Mouse (Mus musculus) Muller cell, postnatal 12 days (primary cell): ENCODE measurements around the gene Prep.
"Not testable (repeated sequence)": the region's sequence is repeated elsewhere in the genome, so short reads cannot be mapped to it uniquely, and the experiment has no call there.

Source experiments
- DNase-seq: peaks from one replicate; pipeline ENCODE4 v3.0.0-alpha.2; 2015; ENCODE audit errors: inconsistent ontology term

The Prep gene

DNA sequence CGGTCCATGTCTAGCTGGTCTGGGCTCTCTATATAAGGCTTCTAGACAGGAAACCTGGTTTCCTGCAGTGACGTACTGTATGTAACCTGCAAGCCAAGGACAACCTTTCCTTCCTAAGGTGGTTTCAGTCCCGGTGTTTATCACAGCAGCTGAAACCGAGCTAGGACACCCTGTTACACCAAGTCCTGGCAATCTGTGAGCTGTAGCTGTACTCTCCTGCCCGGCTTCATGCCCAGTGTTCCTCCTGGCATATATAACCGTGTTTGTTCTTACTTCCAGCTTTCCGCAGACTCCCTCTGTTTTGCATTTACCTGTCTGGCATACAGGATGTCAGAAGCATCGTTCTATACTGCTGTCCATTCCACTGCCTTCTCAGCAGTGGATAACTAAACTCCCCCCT lies 51.4 kb downstream of the Prep start:
- DNase-seq = no peak

DNA sequence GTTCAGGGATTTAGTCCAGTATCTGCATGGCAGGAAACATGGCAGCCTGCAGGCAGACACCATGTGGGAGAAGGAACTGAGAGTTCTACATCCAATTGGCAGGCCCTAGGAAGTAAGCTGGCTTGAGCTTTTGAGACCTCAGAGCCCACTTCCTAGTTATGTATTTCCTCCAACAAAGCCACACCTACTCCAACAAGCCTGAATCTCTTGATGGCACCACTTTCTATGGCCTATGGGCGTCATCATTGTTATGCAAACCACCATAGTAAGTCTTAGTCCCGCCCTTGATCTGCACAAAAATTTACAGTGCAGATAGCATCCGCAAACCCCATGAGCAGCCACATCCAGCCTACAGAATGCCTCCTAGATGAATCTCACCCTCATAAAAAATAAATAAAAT lies 54.6 kb downstream of the Prep start:
- no peak for DNase-seq

DNA sequence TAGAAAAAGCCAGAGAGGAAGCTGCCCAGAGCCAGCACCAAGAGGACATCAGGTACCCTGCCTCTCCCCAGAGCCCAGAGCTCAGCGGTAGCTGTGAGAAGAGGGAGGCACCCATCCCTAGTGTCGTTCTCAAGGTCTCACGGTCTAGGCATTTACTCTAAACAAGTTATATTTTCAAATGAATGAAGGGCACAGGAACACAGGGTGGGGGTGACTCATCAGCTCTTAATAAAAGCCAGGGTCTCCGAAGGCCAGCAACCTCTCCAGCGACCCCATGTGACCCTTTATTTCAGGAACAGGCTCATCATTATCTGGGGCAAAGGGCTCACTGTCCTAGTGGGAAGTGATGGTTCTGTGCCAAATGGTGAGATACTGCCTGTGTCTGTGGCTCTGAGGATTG lies 55.5 kb downstream of the Prep start:
- DNase-seq = peak; percentile 72

DNA sequence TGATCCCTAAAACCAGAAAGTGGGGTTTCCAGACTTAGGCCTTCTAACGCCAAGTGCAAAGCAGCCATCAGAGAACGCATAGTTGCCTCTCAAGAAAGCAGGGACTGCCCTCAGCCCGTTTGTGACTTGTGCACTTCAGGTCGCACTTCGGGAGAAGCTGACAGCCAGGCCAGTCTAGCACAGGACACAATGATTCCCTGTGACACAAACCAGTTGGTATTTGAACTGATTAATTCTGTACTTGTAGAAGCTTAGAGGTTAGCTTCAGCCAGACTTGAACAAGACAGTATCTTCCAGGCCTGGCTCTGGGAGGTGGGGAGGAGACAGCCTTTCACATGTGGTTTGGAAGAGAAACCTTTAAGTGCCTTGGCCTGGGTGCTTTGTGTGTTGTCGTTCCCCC lies 56.0 kb downstream of the Prep start:
- DNase-seq = no peak

DNA sequence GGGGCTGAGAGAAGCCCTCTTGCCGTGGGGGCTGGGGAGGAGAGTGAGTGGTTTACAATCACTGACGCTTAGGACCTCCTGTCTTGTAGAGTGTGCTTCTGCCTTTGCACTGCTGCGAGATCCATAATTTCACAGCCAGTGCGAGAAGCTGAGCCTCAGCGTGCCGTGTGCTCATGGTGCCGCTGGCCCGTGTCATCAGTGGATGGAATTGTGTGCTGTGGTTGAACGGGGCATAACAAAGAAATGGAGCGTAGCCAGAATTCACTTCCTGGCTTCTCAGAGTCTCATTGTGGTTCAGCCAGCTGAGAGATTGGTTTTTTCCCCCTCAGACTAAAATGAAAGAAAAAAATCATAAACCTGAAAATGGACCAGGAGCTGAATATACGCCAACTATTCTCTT lies 62.1 kb downstream of the Prep start:
- peak; percentile 81 for DNase-seq

DNA sequence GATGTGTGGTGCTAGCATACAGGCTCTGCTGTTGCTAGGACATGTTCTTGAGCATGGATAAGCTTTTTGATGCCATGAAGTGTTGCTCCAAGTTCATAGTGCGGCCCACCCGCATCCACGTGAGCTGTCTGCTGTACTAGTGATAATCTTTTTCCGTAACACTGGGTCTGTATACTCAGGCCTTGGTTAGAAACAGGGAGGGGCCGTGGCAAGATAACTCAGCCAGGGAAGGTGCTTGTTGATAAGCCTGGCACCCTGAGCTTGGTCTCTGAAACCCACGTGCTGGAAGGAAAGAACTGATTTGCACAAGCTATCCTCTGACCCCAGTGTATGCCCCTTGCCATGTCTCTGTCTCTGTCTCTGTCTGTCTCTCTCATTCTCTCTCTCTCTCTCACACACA lies 63.0 kb downstream of the Prep start:
- DNase-seq = no peak

DNA sequence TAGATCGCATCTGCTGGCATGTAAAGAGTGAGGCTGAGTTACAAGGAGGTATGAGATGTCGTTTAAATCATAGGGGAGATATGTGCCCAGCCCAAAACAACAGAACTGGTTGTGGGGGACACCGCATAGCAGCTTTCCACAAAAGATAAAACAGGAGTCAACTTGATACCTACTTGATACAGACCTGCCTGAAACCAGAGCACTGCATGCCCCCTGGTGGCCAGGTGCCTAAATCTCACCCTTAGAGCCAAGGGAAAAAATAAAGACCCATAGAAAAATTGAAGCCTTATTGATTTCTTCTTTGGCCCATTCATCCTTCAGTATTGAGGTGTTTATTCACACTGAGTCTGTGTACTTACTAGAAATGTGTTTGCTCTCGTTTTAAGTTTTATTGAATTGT lies 65.4 kb downstream of the Prep start:
- no peak for DNase-seq

DNA sequence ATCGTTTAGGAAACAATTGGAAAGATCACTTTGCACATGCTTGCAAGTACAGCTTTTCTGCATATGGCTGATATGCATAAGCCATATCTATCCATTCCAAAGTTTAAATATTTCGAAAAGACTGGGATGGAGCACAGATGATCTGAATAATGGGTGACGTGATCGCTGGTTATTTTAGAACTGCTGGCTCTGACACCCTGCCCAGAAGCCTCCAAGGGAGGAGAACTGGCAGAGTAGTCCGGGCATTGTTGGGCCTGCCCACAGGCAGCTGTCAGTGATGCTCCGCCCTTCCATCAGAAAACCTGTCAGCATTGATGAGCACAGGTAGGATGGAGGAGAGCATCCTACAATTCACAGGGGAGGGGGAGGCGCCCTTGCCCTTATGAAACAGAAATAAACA lies 69.8 kb downstream of the Prep start:
- no peak for DNase-seq

DNA sequence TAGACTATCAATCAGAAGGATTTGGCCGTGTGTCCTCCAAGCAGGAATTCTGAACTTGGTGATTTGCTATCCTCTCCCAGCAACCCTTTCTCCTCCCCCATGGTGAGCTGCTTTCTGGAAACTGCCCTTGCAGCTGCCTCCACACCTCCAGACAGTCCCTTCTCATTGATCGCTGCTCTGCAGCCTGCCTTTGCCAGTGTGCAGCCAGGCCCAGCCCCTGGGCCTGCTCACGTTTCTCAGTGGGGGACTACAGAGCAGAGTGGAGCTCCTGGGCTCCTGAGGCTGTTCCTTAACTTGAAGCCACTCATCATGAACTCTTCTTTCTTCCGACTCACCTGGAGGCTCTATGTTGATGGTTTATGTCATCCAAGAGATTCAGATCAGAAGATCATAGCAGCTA lies 72.9 kb downstream of the Prep start:
- no peak for DNase-seq

DNA sequence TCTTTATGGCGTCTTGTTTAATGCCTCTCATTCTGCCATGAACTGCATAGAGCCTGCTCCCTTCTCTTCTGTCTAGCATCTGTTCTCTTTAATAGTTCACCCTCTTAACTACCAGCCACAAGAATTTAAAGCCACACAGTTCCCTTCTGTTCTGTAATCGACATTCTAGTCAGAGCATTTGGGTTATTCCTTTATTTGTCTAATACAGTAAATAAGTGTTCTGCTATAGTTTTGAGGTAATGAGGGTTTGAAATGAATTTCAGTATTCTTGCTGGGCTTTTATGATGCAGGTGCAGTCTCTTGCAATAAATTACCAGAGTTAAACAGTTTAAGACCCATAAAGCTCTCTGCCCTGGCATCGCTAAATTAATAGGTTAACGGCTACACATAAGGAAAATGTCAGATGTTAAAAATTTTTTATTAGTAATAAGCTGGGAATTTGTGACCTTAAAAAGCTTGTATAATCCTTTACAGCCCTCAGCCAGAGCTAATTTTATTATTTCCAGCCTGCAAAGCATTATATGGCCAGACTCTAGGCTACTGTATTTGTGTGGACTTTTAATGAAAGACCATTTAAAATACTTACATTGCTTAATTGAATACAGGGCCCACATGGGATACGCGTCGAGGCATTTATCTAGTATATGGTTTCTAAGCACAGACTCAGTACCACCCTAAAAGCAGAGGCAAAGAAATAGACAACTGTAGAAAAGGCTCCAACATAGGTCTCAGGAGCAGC lies 73.6 kb downstream of the Prep start:
- no peak for DNase-seq

DNA sequence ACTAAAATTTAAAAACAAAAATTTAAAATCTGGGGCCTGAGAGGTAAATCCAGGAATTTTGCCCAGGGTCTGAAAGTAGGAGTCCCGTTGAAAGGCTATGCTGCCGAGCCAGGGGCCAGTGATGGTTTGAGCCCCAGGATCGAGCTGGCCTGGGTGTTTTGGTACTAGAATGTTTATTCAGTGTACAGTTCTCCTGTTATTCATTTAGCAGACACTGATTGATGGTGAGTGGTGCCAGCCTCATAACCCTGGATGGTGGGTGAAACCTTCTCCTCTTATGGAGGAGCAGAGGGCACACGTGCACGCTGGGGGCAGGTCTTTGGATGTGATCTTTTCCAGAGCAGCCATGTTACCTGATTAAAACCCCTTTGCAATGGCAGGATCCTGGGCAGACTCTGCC lies 75.4 kb downstream of the Prep start:
- DNase-seq = no peak

DNA sequence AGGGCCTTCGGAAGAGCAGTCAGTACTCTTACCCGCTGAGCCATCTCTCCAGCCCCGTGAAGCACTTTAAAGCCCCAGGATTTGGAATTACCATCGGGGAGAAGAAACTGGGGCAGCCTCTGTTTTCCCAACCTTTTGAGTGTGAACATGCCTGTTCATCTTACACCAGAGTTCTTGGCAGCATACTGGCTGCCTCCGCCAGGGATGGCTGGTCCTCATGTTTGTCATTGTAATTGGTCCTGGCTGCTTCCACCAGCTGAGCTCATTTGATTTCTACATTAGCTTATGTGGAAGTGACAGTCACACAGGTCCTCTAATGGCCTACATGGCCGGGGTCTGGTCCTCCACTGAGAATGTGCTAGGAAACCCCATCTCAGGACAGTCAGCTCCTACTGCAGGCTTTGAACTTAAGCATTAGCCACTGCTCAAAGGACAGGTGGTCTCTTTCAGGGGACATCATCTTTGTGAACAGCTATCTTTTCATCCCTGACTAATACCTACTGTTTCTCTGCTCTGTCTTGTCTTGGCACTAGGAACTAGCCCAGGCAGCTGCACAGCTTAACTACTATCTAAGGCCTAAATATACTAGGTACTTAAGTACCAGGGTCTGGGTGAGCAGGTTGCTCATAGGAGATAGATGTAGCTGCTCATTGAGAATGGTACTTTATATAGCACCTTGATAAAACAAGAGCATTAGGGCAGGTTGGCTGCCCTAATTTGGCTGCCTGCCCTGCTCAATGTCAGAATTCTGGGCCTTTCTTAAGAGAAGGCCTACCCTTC lies 77.2 kb downstream of the Prep start:
- no peak for DNase-seq

DNA sequence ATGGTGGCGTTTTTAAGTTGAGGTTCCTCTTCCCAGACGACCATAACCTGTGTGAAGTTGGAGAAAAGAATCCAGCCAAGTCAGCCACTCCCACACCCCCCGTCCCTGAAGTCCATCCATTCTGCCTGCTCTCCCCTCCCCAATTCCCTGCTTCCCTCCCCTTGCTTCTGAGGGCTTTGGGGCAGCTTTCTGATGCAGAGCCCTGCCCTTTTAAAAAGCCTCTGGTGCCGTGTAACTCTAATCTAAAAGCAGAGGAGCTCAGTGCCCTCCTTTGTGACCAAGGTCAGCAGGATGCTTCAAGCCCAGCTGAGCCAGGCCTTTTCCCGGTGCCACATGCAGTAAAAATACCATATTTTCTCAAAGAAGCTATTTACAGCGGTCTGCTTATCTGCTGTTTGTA lies 79.8 kb downstream of the Prep start:
- DNase-seq = no peak

DNA sequence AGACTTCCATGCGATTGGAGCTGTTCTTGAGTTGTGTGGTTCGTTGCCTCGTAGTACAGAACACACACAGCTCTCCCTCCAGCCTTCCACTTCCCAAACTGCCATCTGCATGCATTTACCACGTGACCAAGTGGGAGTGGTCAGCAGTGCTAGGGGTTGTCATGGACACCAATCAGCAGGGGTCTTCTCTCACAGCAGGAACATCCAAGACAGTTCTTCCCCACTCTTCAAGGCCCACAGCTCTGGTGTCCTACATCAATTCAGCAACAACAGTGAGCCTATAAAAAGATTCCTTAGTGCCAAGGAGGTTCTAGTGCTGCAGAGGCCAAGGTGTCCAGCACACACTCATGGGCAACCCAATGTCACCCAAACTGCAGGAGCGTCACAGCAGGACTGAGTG lies 84.1 kb downstream of the Prep start:
- no peak for DNase-seq

DNA sequence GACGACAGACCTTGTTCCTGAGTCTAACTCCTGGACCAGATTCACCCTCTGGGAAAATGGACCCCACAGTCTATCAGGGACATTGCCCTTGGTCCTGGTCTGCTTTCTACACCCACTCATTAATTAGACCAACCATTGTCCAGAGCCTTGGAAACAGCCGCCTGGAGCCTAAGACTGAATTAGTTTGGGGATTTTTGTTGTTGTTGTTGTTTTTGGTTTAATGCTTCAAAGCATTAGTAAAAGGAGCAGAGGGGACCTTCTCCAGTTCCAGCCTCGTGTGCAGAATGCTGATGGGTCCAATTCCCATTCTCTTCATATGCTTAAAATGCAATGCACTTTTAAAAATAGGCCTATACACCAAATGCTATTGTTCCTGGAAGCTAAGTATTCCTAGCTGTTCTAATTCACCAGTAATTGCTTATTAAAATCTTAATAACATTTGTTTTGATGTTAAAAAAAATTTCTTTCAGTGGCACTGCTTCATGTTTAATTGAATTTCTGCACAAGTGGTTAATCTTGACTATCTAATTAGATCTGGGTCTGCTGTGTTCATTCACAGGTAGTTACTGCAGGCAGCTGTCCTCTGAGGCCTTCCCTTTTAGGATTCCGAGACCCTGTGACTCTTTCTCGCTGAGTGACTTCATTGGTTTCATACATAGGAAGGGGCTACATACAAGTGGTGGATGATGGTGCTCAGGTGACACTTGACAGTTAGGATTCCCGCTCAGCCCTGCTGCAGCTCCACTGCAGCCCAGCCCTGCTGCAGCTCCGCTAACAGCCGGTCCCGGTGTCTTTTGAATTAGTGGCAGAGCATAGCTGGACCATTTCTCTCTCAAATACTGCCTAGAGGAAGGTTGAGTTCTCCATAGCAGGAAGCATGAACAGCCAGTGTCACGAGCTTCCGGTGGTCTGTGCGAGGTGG lies 85.0 kb downstream of the Prep start:
- no peak for DNase-seq

DNA sequence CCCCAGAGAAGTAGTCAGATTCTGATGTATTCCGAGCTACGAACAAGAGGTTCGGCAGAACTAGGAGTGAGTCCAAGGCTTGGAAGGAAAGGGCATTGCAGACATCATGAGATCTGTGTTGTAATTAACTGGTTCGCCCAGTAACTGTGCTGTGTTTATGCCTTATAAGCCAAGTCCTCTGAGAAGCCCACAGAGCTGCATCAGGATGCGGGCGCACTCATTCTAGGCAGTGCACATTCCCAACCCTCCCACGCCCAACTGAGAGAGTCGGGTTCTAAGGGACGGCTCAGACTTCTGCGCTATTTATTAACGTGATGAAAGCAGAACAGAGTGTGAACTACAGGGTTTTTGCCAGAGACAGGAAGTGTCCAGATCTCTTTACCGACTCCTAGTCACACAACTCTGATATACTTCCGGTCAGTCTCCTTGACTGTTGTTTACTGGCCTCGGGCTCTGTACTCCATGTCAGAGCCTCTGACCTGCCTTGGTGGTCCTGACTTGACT lies 87.6 kb downstream of the Prep start:
- DNase-seq = no peak

DNA sequence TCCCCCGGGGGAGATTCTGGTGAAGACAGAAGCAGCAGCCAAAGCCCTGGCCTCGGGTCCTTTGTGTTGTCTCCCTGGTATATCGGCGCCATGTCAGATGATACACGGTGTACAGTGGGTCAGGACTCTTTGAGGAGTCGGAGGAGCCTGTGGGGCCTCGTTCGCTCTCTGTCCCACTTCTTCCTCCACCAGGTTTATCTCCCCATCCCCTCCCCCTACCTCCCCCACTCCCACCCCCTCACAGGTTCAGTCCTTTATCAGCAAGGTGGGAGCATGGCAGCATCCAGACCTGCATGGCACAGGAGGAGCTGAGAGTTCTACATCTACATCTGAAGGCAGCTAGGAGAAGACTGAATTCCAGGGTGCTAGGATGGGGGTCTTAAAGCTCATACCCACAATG lies 98.8 kb downstream of the Prep start:
- DNase-seq = no peak

DNA sequence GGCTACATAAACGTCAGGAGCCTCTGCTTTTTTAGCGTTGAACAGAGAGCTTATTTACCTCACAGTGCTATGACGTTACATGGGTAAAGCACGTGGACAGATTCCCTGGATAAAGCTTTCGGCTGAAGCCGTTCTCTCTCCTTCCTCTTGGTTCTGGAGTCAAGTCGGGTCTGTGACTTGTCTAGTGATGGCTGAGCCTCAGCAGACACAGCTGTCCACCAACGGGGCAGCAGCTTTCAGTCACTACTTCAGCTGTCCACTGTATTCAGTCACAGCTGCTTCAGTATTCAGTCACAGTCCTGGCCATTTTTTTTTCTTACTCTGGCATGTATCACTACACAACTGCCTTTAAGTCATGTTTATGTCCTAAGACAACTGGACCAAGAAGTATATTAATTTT lies 106.9 kb downstream of the Prep start:
- DNase-seq = no peak

DNA sequence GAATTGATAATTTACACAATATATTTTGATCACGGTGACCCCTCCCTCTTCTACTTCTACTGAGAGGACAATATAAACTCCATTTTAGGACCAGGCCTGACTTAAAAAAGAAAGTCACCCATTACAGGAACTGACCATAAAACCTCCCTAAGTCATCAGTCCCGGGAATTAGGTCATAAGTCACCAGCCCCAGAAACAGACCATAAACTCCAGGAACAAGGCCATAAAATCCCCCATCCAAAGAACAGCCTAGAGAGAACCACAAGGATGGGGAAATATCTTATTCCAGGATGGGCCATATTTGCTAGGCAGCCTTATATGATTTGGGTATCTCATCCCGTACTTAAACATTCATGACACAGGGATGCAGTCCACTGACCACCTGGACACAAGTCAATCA lies 107.3 kb downstream of the Prep start:
- DNase-seq = no peak

DNA sequence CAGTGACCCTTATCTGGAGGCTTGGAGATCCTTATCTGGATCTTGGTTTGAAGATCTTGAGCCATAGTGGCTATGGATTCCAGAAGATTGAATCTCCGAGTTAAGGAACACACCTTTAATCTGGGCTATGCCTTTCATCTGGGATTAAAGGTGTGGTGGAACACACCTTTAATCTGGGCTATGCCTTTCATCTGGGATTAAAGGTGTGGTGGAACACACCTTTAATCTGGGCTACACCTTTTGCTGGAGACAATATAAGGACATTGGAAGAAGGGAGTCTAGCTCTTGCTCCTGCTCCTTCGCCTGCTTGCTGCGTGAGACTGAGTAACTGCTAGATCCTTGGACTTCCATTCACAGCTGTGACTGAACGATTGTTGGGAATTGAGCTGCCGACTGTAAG lies 110.8 kb downstream of the Prep start, which contains the start of gene Popdc3:
Popdc3 (plus strand) TSS at position 301 of the 400 bp plus-strand sequence.
- not testable (repeated sequence) for DNase-seq

DNA sequence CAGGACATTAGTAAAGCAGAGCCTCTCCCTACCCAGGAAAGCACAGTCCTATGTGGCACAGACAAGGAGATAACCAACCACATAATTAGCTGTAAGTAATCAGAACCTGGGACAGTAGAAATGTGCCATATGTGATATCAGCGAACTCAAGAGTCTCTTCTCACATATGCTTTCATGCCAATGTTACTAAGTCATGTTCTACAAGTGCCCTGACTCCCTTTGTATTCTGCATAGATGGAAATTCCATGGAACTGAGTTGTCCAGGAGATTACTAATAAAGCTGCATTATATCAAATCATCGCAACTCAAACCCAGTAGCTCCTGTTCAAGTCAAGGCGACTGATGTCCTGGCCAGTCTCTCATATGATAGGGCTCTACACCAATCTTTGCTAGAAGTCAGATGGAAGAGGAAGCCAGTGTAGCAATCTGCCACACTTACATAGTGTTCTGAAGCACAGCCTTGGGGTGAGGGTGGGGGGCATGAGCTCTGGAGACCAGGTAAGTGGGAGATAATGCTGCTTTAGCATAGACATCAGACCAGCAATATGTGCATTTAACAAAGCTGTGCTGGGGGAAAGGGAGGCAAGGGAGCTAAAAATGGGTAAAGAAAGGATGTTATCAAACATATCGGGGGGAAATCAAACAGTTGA lies 113.8 kb downstream of the Prep start:
- DNase-seq = no peak

DNA sequence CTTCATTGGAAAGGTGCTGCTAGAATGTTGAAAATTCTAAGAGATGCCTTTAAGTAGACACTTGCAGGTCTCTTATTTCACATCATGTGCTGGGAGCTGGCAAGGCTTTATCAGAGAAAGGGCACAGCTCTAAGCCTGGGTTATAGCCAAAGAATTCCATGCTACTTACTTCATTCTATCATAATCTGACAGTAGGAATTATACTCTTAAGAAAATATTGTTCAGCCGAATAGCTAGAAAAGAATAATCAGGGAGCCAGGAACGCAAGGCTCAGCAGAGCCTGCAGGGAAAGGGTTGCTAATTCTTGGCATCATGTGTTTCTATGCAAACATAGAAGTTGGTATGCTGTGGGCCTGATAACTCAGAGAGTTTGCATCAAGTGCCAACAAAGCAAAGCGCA lies 114.3 kb downstream of the Prep start:
- no peak for DNase-seq
